Mouse (Mus musculus) megakaryocyte-erythroid progenitor cell, adult 5-6 weeks (primary cell): ENCODE measurements around the gene Mturn. TPM values are rescaled to one million over a fixed set of nuclear protein-coding genes. Genes with fewer than 3 reads are reported as not detected.
A peak's percentile ranks its signal among the peaks of the same experiment; 100 is the strongest.

Experiments
- ATAC-seq: replicated peaks from 2 replicates; pipeline ENCODE4 v1.8.0; 2016; ENCODE audit warnings: mild to moderate bottlenecking, inconsistent platforms; ENCODE audit not compliant: severe bottlenecking, poor library complexity, low FRiP score, low TSS enrichment
- total RNA-seq, 2 experiments: library from RNA; stranded (forward) in 1 of 2; stranded (reverse) in 1 of 2; fragments of 200-1000, 215-1000 nt in 1 of 2; fragments of >200 nt in 1 of 2; fragmentation: Nextera tagmentation in 1 of 2; gene quantifications; 2 replicates each; pipeline ENCODE4 v1.2.3; 2014 to 2017

The Mturn gene
- 2.0 and 2.1 TPM in 2 replicates for total RNA-seq (2014; fragmentation: Nextera tagmentation)
- total RNA-seq (2017) = 0.57 and 1.9 TPM in 2 replicates

DNA sequence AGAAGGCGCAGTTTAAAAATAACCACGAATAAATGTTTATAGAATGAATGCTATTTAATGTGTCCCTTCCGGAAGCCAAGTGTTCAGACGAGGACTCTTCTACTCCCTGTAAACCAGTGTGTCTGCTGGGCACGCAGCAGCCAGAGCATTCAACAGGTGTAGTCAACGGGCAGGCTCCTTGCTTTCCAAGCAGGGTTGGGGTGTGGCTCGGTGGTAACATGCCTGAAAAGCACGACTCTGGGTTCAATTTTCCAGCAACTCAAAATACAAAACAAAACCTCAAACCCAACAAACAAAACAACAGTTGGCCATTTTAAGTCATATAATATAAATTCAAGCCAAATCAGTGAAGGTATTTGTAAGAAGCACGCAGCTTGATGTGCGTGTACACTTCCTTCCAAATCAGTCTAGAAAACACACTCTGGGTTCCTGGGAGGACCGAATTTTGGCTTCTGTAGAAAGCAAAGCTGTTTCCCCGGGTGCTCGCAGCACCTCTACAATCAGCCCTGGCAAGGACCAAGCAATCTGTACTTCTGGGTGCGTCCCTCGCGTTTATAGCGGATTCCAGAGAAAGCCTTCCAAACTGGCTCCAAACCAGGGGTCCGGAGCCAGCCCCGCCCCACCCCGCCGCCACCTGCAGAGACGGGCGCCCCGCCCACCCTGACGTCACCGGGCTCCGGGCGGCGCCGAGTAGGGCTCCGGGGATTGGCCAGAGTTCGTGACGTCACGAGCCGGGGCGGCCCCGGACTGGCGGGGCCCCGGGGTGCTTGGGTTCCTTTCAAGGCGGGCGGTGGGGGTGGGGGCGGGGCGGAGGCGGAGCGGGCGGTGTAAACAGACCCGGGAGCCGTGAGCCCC, at the start of gene Mturn:
TSS of gene Mturn (plus strand) at position 734 of the 855 bp plus-strand sequence.
- ATAC-seq = peak; percentile 60

DNA sequence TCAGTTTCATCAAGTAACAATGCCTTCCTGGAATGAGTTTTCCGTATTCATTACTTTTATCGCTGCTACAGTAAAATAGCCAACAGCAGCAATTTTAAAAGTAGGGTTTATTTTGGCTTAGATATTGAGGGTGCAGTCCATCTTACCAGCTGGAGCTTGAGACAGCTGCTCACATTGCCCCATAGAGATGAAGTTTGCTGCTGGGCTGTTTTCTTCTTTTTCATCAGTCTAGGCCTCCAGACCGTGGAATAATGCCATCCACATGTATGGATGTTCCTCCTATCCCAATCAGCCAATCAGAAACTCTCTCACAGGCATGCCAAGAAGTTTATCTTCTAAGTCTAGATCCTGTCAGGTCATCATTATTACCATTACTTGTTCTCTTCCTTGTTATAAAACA, 41.5 kb upstream of the Mturn start:
- ATAC-seq = no peak

DNA sequence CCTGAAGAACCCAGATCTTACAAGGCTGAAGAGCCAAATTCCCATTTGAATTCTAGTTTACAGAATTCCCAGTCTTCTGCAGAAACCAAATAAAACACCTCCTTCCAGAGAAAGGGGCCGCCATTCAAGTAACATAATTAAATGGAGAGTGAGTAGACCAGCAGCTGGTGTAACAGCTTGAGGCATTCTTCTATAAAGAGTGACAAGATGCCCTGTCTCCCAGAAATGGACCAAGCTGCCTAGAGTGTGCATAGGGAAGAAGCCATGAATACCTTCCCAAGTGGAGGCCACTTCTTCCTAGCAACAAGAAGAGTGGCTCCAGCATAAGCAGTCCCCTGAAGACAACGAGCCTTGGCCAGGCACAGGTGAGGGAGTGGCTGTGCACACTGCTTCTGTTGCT, 39.5 kb upstream of the Mturn start:
- no peak for ATAC-seq

DNA sequence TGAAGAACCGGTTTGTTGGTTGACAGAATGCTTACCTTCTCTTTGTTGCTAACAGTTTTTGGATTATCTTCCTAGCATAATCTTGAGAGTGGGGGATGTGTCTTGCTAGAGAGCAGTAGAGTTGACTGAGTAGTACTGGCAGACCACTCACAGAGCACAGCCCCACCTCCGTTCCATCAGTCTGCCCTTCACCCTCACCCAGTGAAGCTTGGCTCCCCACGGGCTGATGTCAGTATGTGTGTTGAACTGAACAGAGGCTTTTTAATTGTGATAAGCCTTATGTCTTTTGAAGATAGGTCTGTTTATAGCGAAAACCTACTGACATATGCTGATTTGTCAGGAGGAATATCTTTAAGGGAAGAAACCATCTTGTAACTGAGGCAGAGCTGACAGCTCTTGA, 38.2 kb upstream of the Mturn start:
- peak; percentile 86 for ATAC-seq

DNA sequence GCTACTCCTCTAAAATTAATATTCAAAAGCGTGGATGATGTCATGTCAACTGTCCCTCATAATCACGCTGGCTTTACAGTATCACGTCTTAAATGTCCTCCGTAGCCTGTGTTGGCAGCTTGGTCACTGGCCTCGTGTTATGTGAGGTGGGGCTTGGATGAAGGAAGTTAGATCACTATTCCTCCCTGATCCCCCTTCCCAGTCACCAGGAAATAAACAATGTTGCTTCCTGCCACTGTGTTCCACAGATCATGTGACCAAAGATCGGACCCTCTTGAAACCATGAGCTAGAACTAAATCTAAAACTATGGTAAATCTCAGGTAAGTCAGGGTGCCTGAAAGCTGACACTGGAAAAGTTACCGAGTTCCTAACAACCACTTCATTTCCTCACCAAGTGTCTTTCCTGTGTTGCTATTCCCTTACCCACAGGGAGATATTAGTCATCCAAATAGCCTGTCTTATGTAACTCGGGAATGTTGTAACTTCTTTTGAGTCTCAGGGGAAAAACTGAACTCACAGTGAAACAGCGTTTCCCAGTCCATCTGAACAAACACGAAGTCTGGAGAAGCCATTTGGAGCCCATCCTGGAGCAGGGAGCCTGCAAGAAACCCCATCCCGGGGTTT, 25.8 kb upstream of the Mturn start:
- ATAC-seq = no peak

DNA sequence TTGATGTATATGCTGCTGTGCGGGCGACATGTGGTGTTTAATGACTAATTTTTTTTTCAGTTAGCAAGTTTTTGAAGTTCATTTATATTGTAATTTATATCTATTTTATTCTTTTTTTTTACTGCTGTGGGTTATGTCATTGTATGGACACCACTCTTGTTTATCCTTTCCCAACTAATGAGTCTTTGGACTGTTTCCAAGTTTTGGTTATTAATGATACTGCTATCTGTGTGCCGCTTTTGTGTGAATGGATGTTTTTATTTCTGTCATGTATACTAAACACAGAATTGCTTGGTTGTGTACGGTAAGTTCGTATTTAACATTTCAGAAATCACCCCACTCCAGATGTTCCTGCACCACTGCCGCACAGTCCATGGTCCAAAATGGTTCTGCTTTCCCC, 23.6 kb upstream of the Mturn start:
- ATAC-seq = no peak

DNA sequence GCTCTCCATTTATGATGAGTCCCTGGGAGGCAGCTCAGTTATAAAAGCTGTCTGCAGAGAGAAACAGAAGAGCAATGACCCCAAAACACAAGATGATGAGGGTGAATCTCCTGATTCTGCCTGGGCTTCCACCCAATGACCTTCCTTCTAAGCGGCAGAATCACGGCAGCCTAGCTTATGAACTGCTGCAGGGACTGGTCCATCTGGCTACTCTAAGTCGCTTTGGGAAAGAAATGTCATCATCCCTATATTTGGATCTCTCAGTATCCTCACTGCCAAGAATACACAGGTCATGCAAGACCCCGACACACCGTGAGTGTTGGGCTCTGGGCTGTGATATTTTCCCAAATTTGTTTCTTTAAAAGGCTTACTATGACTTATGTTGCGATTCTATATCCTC, 11.6 kb upstream of the Mturn start:
- no peak for ATAC-seq

DNA sequence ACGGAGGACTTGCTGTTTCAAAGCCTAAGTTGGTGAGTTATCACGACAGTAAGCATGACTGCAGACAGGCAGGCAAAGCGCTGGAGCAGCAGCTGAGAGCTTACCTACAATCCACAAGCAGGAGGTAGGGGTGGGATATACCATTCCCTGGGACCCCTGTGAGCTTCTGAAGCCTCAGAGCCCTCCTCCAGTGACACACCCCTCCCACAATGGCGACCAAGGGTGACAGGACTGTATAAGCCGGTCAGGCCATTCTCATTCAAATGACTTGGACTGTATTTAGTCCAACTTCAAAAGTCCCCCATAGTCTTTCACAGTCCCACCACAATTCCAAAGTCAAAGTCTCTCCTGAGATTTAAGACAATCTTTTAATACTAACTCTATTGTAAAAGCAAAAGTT, 8.5 kb upstream of the Mturn start:
- ATAC-seq = no peak

DNA sequence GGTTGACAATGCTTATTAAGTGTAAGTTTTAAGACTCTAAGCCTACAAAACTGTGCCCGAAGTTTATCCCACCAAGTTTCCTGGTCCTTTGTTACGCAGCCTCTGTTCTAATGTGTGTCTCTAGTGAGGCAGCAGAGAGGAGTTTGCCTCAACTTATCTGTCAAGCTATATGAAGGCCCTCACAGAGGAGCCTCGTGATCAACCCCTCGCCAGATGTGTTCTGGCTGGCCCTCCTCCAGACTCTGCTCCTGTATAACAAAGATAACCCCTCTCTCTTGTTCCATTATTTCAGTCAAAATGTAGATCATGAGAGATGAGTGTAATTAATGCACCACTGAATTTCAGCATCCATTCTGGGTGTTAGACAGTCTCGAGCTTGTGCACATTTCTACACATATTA, 1.7 kb upstream of the Mturn start:
- ATAC-seq = peak; percentile 81

DNA sequence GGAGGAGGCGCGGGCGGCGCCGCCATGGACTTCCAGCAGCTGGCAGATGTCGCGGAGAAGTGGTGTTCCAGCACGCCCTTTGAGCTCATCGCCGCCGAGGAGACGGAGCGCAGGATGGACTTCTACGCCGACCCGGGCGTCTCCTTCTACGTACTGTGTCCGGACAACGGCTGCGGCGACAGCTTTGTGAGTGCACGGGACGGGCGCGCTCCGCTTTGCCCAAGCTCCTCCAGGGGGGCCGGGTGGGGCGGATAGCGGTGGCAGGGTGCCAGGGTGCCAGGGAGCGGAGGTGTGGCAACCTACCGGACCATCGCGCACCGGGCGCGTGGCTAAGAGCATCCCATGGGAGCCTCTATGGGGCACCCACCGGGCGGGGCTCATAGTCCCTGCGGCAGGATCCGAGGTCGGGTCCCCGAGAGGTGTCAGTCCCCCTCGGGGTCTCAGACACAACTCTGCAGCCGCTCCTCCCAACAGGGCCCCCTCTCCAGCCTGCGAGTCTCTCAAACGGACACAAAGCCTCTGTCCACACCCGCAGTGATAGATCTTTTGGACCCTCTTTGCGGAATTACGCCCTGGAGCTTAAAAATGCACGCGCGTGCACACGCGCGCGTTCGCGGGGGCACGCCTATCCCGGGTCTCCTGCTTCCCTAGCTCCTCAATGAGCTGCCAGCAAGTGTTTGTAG, 463 bp downstream of the Mturn start:
- ATAC-seq = no peak

DNA sequence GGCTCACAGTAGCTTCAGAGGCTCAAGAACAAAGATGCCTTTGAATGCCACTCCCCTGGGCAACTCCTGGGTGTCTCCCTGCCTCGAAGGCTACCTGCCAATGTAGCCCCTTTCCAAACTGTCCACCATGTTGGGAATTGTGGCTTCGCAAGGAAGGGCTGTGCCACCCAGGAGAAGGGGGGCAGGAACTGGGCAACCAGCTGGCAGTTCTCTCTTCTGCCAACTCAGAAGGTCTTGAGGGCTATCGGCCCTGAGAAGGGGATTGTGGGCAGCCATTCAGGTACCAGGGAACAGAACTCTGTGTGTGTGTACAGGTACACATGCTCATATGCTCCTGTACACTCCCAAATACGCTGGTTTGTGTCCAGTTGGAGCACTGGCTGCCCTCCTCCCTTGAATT, 2.7 kb downstream of the Mturn start:
- no peak for ATAC-seq

DNA sequence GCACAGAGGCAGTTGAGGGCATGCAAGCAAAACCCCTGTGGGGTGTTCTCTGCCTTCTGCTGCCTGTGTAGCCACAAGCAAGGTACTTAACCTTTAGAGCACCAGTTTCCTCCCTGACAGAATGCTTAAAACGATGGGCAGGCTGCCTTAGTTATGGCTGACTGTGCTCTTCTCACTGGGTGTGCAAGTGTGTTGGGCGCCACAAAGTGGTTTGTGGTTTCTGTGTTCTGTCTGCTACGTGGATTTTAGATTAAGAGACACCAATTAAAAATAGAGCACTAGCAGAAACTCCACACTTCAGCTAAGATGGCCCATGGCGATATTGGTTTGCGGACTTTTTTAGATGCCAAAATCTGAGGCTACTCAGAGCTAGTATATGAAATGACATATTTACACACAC, 3.7 kb downstream of the Mturn start:
- ATAC-seq = peak; percentile 25

DNA sequence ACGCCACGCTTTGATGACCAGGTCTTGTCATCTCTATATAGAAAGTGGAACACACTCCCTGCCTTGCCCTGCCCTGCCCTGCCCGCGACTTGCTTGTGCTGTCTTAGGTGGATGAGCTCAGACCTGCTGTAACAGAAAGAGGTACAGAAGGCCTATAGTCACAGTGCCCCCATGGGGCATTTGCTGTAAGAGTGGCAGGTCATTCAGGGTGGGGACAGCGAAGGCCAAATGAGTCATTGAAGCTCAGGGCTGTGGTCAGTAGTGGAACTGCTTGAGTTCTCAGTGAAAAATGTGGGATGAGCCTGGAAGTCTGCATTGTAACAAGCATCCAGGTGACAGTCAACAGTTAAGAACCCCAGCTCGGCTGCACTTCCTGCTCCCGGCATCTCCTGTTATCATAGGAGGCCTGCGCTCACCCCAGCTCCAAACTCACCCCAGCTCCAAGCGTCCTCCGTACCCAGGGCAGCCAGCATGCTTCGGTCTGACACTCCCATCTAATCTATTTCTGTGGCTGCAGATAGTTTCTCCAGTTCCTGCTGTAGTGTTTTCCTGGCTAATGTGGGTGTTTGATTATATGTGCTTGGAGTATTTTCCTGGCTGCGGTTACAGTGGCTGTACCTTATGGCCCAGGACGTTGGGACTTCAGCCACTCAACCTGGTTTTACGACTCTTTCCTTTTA, 4.4 kb downstream of the Mturn start:
- peak; percentile 28 for ATAC-seq

DNA sequence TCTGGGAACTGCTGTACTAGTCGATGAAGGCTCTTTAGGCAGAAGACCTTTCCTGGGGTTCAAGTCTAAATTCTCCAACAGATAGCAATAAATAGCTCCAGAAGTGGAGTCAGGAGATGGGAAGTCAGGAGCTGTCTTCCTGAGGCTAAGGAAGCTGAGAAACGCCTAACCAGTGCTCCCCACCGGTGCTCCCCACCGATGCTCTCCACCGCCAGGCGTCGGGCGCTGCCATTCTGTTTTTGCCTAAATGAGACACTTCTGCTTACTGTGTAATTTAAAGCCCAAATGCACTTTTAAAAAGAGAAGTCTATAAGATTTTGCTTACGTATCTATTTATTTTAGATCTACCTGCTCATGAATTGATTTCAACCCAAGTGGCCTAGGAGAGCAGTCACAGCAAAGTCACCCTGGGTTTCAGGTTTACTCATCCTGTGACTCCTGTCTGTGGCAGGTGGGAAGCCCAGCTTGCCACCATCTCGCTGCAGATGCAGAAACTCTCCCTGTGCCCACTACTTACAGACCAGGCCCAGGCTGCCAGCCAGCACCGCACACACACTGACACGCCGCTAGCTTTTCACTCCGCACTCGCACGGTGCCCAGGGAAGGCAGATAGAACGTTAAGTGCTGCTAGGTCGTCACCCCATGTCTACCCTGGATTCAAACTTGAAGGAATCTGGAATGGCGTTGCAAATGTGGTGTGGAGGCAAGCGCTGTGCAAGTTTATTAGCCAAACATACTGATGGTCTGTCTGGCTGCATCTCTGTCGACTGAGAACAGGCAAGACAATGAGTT, 5.7 kb downstream of the Mturn start:
- ATAC-seq = no peak

DNA sequence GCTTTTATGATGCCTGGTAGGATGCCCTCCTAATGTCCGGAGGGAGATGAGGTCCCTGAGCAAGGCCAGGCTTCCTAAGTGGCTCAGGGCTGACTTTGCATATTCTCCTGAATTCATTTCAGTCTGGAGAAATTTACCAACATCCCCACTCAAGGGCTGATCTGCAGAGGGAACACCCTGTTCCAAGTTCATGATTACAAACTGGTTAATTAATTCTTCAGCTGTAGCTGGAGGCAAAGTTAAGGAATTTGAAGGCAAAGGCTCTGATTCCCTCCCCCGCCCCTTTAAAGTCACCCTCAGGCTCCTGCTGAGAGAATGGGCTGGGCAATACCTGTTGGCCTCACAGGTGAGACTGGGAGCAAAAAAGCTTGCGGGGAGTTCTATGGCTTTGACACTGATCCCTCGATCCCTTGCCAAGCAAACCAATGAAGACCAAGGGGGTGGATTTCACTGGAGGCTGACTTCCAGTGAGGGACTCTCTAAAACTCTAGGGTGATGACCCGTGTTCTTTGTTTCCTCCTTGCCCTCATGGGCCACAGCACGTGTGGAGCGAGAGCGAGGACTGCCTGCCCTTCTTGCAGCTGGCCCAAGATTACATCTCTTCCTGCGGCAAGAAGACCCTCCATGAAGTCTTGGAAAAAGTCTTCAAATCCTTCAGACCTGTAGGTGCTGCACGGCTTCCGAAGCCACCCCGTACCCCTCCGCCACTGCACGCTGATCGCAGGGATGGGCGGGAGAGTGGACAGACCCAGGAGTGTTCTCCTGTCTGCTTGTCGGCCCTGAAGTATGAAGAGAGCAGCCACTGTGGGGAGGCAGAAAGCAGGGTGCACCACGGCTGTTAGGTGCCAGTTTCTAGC, 7.3 kb downstream of the Mturn start:
- ATAC-seq = no peak

DNA sequence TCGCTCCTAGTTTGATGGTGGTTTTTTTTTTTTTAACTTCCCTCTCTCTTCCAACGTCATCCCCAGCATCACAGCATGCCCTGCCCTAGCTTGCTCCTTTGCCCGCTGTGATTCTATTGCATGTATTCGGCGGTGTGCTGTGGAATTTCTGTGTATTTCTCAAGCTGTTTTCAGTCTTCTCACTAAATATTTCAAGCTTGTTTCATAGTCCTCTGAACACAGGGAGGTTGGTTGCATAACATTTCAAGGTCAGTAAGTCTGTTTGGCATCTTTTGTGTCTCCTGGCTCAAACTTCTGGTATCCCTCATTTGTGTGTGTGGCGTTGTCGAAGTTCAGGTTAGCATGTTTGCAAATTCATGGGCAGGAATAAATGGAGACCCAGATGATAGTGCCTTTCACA, 8.3 kb downstream of the Mturn start:
- ATAC-seq = no peak

DNA sequence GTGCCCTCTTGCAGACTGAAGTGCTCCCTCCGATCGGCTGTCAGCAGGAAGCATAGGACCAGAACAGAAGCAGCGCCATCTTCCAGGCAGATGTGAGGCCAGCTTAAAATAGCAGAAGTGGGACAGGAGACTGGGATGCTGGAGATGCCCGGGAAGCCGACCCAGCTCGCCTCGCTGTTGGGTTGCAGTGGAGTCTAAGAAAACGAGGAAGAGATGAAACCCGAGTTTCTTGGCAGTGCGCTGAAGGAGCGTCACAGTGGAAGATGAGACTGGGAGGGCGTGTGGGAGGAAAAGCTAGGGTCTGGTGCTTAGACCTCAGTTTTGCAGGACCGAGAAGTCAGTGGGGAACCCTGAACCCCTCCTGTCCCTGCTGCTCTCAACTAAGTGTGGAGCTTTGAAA, 9.4 kb downstream of the Mturn start:
- no peak for ATAC-seq

DNA sequence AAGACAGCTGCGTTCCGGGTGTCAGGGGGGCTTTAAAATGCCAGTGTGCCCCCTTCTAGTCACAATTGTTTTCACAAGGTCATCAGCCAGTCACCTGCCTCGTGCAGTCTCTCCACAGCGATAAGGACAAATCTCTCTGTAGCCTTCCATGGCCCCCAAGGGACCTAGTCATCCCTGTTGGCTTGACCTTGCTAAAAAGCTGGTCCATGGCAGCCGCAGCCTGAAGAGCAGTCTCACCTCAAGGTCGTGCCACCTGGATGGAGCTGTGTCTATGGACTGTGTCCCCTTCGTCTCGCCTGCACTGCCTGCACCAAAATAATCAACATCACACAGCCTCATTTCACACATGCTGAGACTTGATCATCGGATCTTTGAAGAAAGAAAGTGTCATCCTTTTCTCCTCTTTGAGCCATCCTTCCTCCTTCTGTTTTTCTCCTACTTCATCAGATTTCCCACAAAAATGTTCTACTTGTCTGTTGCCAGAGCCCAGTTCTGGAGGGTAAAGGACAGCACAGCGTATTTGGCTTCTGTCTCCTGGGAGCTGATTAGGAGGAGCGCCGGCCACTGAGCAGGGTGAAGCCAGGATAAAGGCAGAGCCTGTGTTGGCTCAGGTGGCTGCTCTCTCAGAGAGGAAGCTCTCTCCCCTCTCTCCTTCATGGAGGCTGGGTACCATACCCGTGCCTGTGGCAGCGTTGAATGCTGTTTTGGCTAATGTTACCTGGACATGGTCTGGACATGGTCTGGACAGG, 10.1 kb downstream of the Mturn start:
- ATAC-seq = no peak
